Mouse (Mus musculus): ENCODE data around the gene Qsox2.

The Qsox2 gene

GRCm38 (mm10) chr2:26223961-26224360, 13.4 kb downstream of the Qsox2 start:
- DNase-seq (ENCODE audit: low spot score) = no peak

- no peak for DNase-seq (ENCODE audit: low spot score)
Observed at GRCm38 (mm10) chr2:26214526-26214925, 22.8 kb downstream of the Qsox2 start.

GRCm38 (mm10) chr2:26209566-26209965, 27.8 kb downstream of the Qsox2 start:
- DNase-seq (ENCODE audit: low spot score) = no peak

GRCm38 (mm10) chr2:26208126-26208789, 29.1 kb downstream of the Qsox2 start, which contains the start of gene Lhx3:
Gene Lhx3 (minus strand): TSS chr2:26208289.
- peak; percentile 90 for DNase-seq (ENCODE audit: low spot score)

GRCm38 (mm10) chr2:26207559-26207958, 29.8 kb downstream of the Qsox2 start:
- no peak for DNase-seq (ENCODE audit: low spot score)

GRCm38 (mm10) chr2:26205761-26206160, 31.6 kb downstream of the Qsox2 start:
- no peak for DNase-seq (ENCODE audit: low spot score)

GRCm38 (mm10) chr2:26205126-26205525, 32.2 kb downstream of the Qsox2 start:
- DNase-seq (ENCODE audit: low spot score) = peak; percentile 22

GRCm38 (mm10) chr2:26202849-26203475, 34.4 kb downstream of the Qsox2 start:
- no peak for DNase-seq (ENCODE audit: low spot score)

- no peak for DNase-seq (ENCODE audit: low spot score)
Observed at GRCm38 (mm10) chr2:26201926-26202848, 35.1 kb downstream of the Qsox2 start.

- DNase-seq (ENCODE audit: low spot score) = no peak
Observed at GRCm38 (mm10) chr2:26198488-26198887, 38.8 kb downstream of the Qsox2 start.

- DNase-seq (ENCODE audit: low spot score) = no peak
Observed at GRCm38 (mm10) chr2:26194552-26195339, 42.6 kb downstream of the Qsox2 start.

- DNase-seq (ENCODE audit: low spot score) = peak; percentile 82
Observed at GRCm38 (mm10) chr2:26188517-26188916, 48.8 kb downstream of the Qsox2 start.

- no peak for DNase-seq (ENCODE audit: low spot score)
Observed at GRCm38 (mm10) chr2:26184352-26184751, 53.0 kb downstream of the Qsox2 start.

- peak; percentile 60 for DNase-seq (ENCODE audit: low spot score)
Observed at GRCm38 (mm10) chr2:26182646-26183045, 54.7 kb downstream of the Qsox2 start.

GRCm38 (mm10) chr2:26177189-26177588, 60.1 kb downstream of the Qsox2 start:
- DNase-seq (ENCODE audit: low spot score) = no peak

- no peak for DNase-seq (ENCODE audit: low spot score)
Observed at GRCm38 (mm10) chr2:26176731-26177130, 60.6 kb downstream of the Qsox2 start.

- no peak for DNase-seq (ENCODE audit: low spot score)
Observed at GRCm38 (mm10) chr2:26175191-26175590, 62.1 kb downstream of the Qsox2 start.

GRCm38 (mm10) chr2:26172166-26172565, 65.2 kb downstream of the Qsox2 start:
- no peak for DNase-seq (ENCODE audit: low spot score)

GRCm38 (mm10) chr2:26170376-26170775, 66.9 kb downstream of the Qsox2 start:
- no peak for DNase-seq (ENCODE audit: low spot score)

GRCm38 (mm10) chr2:26168843-26169579, 68.3 kb downstream of the Qsox2 start:
- no peak for DNase-seq (ENCODE audit: low spot score)

- DNase-seq (ENCODE audit: low spot score) = no peak
Observed at GRCm38 (mm10) chr2:26166890-26167289, 70.4 kb downstream of the Qsox2 start.

Measured in urinary bladder, postnatal 14 days (tissue).